Mouse (Mus musculus): ENCODE data around the gene Slc40a1. TPM values are rescaled to one million over a fixed set of nuclear protein-coding genes. Genes with fewer than 3 reads are reported as not detected.

Gene Slc40a1
- polyA plus RNA-seq, 1 experiment from 2014 or later = 83.4 TPM

GRCm38 (mm10) chr1:45864564-45865014 lies 61.7 kb downstream of the Slc40a1 start:
- no peak for ATAC-seq (replicated peaks; ENCODE audit: low FRiP score)
- Histone ChIP-seq H3K27ac (ENCODE audit: low read depth, low read length) (peak overlapping the region; percentile 8; the same call in 1 of the 2 replicates), H3K4me1 (replicated peaks; ENCODE audit: control insufficient read depth, insufficient read depth, low read length) (peaks cover 6% of the 10 kb centered on the region)

GRCm38 (mm10) chr1:45863641-45864040 lies 62.7 kb downstream of the Slc40a1 start:
- no peaks in the 10 kb centered on the region for H3K9me3 ChIP-seq (ENCODE audit: control insufficient read depth, low read length)
- ATAC-seq (replicated peaks; ENCODE audit: low FRiP score) (no peak), DNase-seq (ENCODE audit: low spot score) (no peak)
- no peak overlapping the region for H3K9ac ChIP-seq (ENCODE audit: low read depth, low read length)
- H3K27me3 ChIP-seq (replicated peaks; ENCODE audit: control insufficient read depth, insufficient read depth, low read length) = no peaks in the 10 kb centered on the region
- H3K4me2 ChIP-seq = no peak overlapping the region
- H3K36me3 ChIP-seq (ENCODE audit: control insufficient read depth, insufficient read depth, low read length) = no peaks in the 10 kb centered on the region
- WGBS = 84% methylated on average over 3 of the region's 3 CpGs
- no peak overlapping the region for H3K27ac ChIP-seq (ENCODE audit: low read depth, low read length)
- H3K4me3 ChIP-seq (ENCODE audit: low read depth, low read length) = no peak overlapping the region
- peaks cover 6% of the 10 kb centered on the region for H3K4me1 ChIP-seq (replicated peaks; ENCODE audit: control insufficient read depth, insufficient read depth, low read length)

More at GRCm38 (mm10) chr1:45864564-45865014, 61.7 kb downstream of the Slc40a1 start:
- Histone ChIP-seq H3K4me2 (no peak overlapping the region), H3K36me3 (ENCODE audit: control insufficient read depth, insufficient read depth, low read length) (no peaks in the 10 kb centered on the region), H3K9me3 (ENCODE audit: control insufficient read depth, low read length) (no peaks in the 10 kb centered on the region), H3K9ac (ENCODE audit: low read depth, low read length) (no peak overlapping the region), H3K4me3 (ENCODE audit: low read depth, low read length) (no peak overlapping the region), H3K27me3 (replicated peaks; ENCODE audit: control insufficient read depth, insufficient read depth, low read length) (no peaks in the 10 kb centered on the region)
- DNase-seq (ENCODE audit: low spot score) = no peak
- 58% methylated on average over 4 of the region's 4 CpGs for WGBS

GRCm38 (mm10) chr1:45861162-45861561 lies 65.2 kb downstream of the Slc40a1 start:
- Histone ChIP-seq H3K4me3 (ENCODE audit: low read depth, low read length) (no peak overlapping the region), H3K4me1 (replicated peaks; ENCODE audit: control insufficient read depth, insufficient read depth, low read length) (peaks cover 3% of the 10 kb centered on the region), H3K4me2 (no peak overlapping the region), H3K27ac (ENCODE audit: low read depth, low read length) (no peak overlapping the region), H3K36me3 (ENCODE audit: control insufficient read depth, insufficient read depth, low read length) (no peaks in the 10 kb centered on the region), H3K9ac (ENCODE audit: low read depth, low read length) (no peak overlapping the region), H3K9me3 (ENCODE audit: control insufficient read depth, low read length) (no peaks in the 10 kb centered on the region), H3K27me3 (replicated peaks; ENCODE audit: control insufficient read depth, insufficient read depth, low read length) (no peaks in the 10 kb centered on the region)
- ATAC-seq (replicated peaks; ENCODE audit: low FRiP score) (no peak), DNase-seq (ENCODE audit: low spot score) (no peak)

- Histone ChIP-seq H3K36me3 (ENCODE audit: control insufficient read depth, insufficient read depth, low read length) (no peaks in the 10 kb centered on the region), H3K4me2 (no peak overlapping the region), H3K4me1 (replicated peaks; ENCODE audit: control insufficient read depth, insufficient read depth, low read length) (peaks cover 2% of the 10 kb centered on the region), H3K4me3 (ENCODE audit: low read depth, low read length) (no peak overlapping the region), H3K9ac (ENCODE audit: low read depth, low read length) (no peak overlapping the region), H3K27ac (ENCODE audit: low read depth, low read length) (no peak overlapping the region), H3K9me3 (ENCODE audit: control insufficient read depth, low read length) (no peaks in the 10 kb centered on the region), H3K27me3 (replicated peaks; ENCODE audit: control insufficient read depth, insufficient read depth, low read length) (no peaks in the 10 kb centered on the region)
- ATAC-seq (replicated peaks; ENCODE audit: low FRiP score) (0 out of 2 replicates have a peak, but pooled peaks have one; percentile 20), DNase-seq (ENCODE audit: low spot score) (no peak)
- WGBS = 42% methylated on average over 5 of the region's 5 CpGs
Measured at GRCm38 (mm10) chr1:45860349-45860748, 66.0 kb downstream of the Slc40a1 start.

Other genes starting within 250 kb of the Slc40a1 start
- 112 and 114 TPM in 2 replicates for gene Wdr75, start 131.4 kb downstream of the Slc40a1 start, polyA plus RNA-seq (2014; fragmentation: Nextera tagmentation; extraction: Ambion mirVana)
- not detected in 2 replicates for gene Gm5269, start 36.2 kb downstream of the Slc40a1 start, polyA plus RNA-seq (2014; fragmentation: Nextera tagmentation; extraction: Ambion mirVana)
- gene Dnah7b, start 139.8 kb upstream of the Slc40a1 start, polyA plus RNA-seq (2014; fragmentation: Nextera tagmentation; extraction: Ambion mirVana) = 0.90 and 1.0 TPM in 2 replicates